ENCODE assay signal across 20 mouse cellular contexts in genomic region chr19:47363086-47363668, GRCm38 (mm10).
DNase-seq lines count a peak whose midpoint lies in the region; ATAC-seq lines count a peak whose summit lies in the region.
"Had no signal": no experiment of that assay in that cellular context is flagged by ENCODE, and none has a peak within 500 bp of the region (broad histone marks: within the 10 kb centered on the region; RNA-seq: fewer than 3 reads in every experiment).

No protein-coding gene starts in this region.

- no peak overlapping the region for H3K4me2 ChIP-seq in kidney, embryonic 14.5 days (replicated peaks; ENCODE audit: low read depth, low read length)
- H3K4me2 ChIP-seq in limb, embryonic 15.5 days, result no peak overlapping the region
- H3K4me2 ChIP-seq: heart, embryonic 11.5 days; limb, embryonic 13.5 days; liver, embryonic 15.5 days had no signal

- no peaks in the 10 kb centered on the region for H3K27me3 ChIP-seq in kidney, embryonic 14.5 days (ENCODE audit: control insufficient read depth, insufficient read depth, low read length)
- H3K27me3 ChIP-seq in limb, embryonic 15.5 days, result no peaks in the 10 kb centered on the region
- H3K27me3 ChIP-seq: CH12.LX; limb, embryonic 13.5 days; liver, embryonic 15.5 days had no signal

- 33% methylated on average over 9 of the region's 9 CpGs for WGBS in kidney, embryonic 14.5 days
- WGBS in limb, embryonic 15.5 days, result 68% methylated on average over 9 of the region's 9 CpGs

- ATAC-seq in kidney, embryonic 14.5 days (ENCODE audit: low FRiP score, low TSS enrichment), result 0 out of 2 replicates have a peak, but pooled peaks have one; percentile 21
- ATAC-seq in limb, embryonic 15.5 days (ENCODE audit: insufficient number of reproducible peaks, low FRiP score, low TSS enrichment, low read depth), result no peak
- ATAC-seq: forebrain, embryonic 14.5 days; lung, postnatal 0 days had no signal

- no peak overlapping the region for H3K4me3 ChIP-seq in kidney, embryonic 14.5 days (ENCODE audit: low read length)
- no peak overlapping the region for H3K4me3 ChIP-seq in limb, embryonic 15.5 days
- H3K4me3 ChIP-seq: erythroblast, embryonic 14.5 days; left cerebral cortex, adult 2 months; limb, embryonic 13.5 days; liver, embryonic 15.5 days had no signal

- peak; percentile 37 for DNase-seq in adrenal gland, postnatal 10 days
- DNase-seq in adrenal gland, postnatal 4 days (ENCODE audit: low spot score in 2 of 2), result no peak
- DNase-seq in kidney, adult 8-10 months, result no peak
- peak; percentile 69 for DNase-seq in embryo, embryonic 10.5 days (ENCODE audit: low spot score)
- DNase-seq in testis, postnatal 10 days (ENCODE audit: low spot score), result no peak
- DNase-seq: cerebellum, adult 11 months; heart, postnatal 14 days; kidney, postnatal 10 days; thymus, postnatal 25 days had no signal

- H3K9me3 ChIP-seq in kidney, embryonic 14.5 days (ENCODE audit: control insufficient read depth, low read length), result no peaks in the 10 kb centered on the region
- no peaks in the 10 kb centered on the region for H3K9me3 ChIP-seq in limb, embryonic 15.5 days
- H3K9me3 ChIP-seq: limb, embryonic 13.5 days; liver, embryonic 15.5 days had no signal

- H3K27ac ChIP-seq in kidney, embryonic 14.5 days (ENCODE audit: low read depth, low read length), result no peak overlapping the region
- H3K27ac ChIP-seq in limb, embryonic 15.5 days, result 0 out of 2 replicates have a peak overlapping the region, but pooled peaks have one; percentile 1
- H3K27ac ChIP-seq: left cerebral cortex, adult 2 months; limb, embryonic 13.5 days; liver, embryonic 15.5 days; stomach, postnatal 0 days had no signal

- peaks cover 22% of the 10 kb centered on the region for H3K4me1 ChIP-seq in kidney, embryonic 14.5 days (ENCODE audit: control insufficient read depth, insufficient read depth, low read length)
- peaks cover 20% of the 10 kb centered on the region; the same call in 1 of the 2 replicates for H3K4me1 ChIP-seq in limb, embryonic 15.5 days

- H3K9ac ChIP-seq in kidney, embryonic 14.5 days (ENCODE audit: low read depth, low read length), result no peak overlapping the region
- H3K9ac ChIP-seq in limb, embryonic 15.5 days, result no peak overlapping the region
- H3K9ac ChIP-seq: limb, embryonic 13.5 days; liver, embryonic 15.5 days had no signal

- H3K36me3 ChIP-seq in kidney, embryonic 14.5 days (ENCODE audit: control insufficient read depth, insufficient read depth, low read length), result peaks cover 5% of the 10 kb centered on the region; the same call in 1 of the 2 replicates
- H3K36me3 ChIP-seq in limb, embryonic 15.5 days, result peaks cover 4% of the 10 kb centered on the region; the same call in 1 of the 2 replicates

Comparison
In these comparisons a context has a peak if more than half of its experiments do, and no peak if none do; other contexts are left out.
1. DNase-seq: peak in adrenal gland, postnatal 10 days (single experiment) and embryo, embryonic 10.5 days (single experiment); none in adrenal gland, postnatal 4 days (0 of 2), kidney, adult 8-10 months (0 of 2) and testis, postnatal 10 days (single experiment).